Mouse (Mus musculus): ENCODE measurements around the gene Rasl12.

DNA sequence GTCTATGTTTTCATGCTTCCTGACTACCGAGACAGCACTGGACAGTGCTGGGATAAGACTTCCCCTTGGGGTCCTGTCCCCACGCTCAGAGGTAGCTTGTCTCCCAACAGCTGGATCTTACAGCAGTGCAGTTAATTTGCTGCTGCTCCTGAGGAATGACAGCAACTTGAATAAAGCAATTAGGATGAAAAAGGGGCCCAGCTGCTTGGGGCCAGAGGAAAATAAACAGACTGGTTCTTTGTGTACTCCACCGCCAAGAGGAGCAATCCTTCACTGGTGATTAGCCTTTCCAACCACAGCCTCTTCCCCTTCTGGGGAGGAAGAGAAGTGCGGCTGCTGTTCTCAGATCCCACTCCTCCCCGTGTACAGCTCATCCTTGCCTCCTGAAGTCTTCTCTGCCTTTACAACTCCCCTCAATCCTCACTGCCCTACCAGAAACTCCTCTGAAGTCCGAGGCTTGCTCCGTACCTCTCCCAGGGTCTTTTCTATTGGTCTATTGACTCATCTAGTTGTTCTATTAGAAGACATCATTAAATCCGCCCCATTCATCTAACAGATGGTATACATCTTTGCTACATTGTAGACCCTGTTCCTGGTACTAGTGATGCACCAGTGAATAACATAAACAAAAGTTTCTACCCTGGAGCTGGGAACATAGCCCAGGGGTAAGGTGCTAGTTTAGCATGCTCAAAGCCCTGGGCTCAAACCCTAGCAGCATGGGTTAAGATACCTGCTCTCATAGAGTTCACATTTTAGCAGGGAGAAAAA is 11.7 kb upstream of the Rasl12 start:
- TF ChIP-seq CTCF (IDR thresholded peaks at IDR 0.05; ENCODE audit: borderline replicate concordance, insufficient read depth, low read length), result no peak
- no peak for TF ChIP-seq POLR2A (IDR thresholded peaks at IDR 0.05; ENCODE audit: low read depth, low read length)

Measured in embryonic fibroblast, embryonic 13.5 days (primary cell).